Mouse (Mus musculus) intestine, embryonic 15.5 days (tissue): ENCODE measurements at regions not wholly inside any gene's neighbourhood (a gene's known extent, or its start where the extent isn't known, plus 50 kb on each side); places are given as distances from the start of the nearest gene placed in this dataset.

Experiments used
- ATAC-seq: fragments of 200-750 bp; cut with Nextera tagmentation; 2 replicates; pipeline ENCODE4 v1.8.0; 2017; ENCODE audit warnings: moderate TSS enrichment, moderate library complexity
- H3K27ac ChIP-seq: fragments of 300-500 bp; sonication (generic); 2 replicates; pipeline ENCODE4 v1.5.1; 2015; ENCODE audit warnings: mild to moderate bottlenecking, inconsistent platforms
- H3K27me3 ChIP-seq: fragments of 300-500 bp; sonication (generic); replicated peaks from 2 replicates; pipeline ENCODE4 v1.6.1; 2015; ENCODE audit warnings: inconsistent platforms
- H3K36me3 ChIP-seq: fragments of 300-500 bp; sonication (generic); 2 replicates; pipeline ENCODE4 v1.6.1; 2015; ENCODE audit warnings: inconsistent platforms
- H3K4me1 ChIP-seq: fragments of 300-500 bp; sonication (generic); replicated peaks from 2 replicates; pipeline ENCODE4 v1.6.1; 2015; ENCODE audit warnings: inconsistent platforms
- H3K4me2 ChIP-seq: fragments of 300-500 bp; sonication (generic); replicated peaks from 2 replicates; pipeline ENCODE4 v1.6.1; 2015; ENCODE audit warnings: mild to moderate bottlenecking, inconsistent platforms
- H3K4me3 ChIP-seq: fragments of 300-500 bp; sonication (generic); replicated peaks from 2 replicates; pipeline ENCODE4 v1.5.1; 2015; ENCODE audit warnings: inconsistent platforms
- H3K9ac ChIP-seq: fragments of 300-500 bp; sonication (generic); 2 replicates; pipeline ENCODE4 v1.6.1; 2015; ENCODE audit warnings: inconsistent platforms
- H3K9me3 ChIP-seq: fragments of 300-500 bp; sonication (generic); 2 replicates; pipeline ENCODE4 v1.6.1; 2016; ENCODE audit warnings: inconsistent platforms
- WGBS: fragments of 180-500 bp; shearing (Covaris S2); methylation state at CpG from one replicate; pipeline ENCODE4 v1.1.7; 2015; 5-methylcytosine and 5-hydroxymethylcytosine counted together

DNA sequence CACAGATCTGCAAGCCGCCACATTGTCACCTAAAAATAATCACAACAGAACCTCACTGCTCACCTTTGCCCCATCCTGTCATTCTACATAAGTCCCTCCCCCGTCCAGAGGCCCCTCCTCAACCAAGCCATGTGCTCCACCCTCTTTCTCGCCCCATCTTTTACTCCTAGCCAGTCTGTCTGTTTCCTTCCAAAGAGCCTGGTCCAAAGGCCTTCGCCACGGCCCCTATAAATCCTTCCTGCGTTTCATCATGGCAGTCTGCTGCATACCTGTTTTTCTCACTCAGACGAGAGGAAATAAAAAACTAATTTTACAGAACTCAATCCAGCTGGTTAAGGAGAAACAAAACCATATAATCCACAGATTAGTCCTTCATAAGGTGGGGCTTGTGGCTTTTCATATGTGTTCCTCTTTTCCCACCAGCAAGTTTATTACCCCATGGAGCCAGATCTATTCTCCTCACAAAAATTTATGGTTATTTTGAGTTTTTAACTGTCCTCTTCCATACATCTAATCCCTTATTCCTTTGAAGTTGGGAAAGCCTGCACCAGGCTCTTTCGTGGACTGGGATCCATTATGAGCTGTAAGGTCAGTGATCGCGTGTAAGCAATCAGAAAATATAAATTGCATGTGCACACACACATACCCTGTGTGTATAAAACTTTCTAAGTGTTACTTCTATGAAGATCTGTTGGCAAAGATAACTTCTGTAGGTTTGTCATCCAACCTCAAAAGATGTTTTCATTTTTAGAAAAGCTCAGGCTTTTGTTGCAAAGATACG, 236.9 kb upstream of the Rsrc1 start:
- 64% methylated on average over 11 of the region's 11 CpGs for WGBS

DNA sequence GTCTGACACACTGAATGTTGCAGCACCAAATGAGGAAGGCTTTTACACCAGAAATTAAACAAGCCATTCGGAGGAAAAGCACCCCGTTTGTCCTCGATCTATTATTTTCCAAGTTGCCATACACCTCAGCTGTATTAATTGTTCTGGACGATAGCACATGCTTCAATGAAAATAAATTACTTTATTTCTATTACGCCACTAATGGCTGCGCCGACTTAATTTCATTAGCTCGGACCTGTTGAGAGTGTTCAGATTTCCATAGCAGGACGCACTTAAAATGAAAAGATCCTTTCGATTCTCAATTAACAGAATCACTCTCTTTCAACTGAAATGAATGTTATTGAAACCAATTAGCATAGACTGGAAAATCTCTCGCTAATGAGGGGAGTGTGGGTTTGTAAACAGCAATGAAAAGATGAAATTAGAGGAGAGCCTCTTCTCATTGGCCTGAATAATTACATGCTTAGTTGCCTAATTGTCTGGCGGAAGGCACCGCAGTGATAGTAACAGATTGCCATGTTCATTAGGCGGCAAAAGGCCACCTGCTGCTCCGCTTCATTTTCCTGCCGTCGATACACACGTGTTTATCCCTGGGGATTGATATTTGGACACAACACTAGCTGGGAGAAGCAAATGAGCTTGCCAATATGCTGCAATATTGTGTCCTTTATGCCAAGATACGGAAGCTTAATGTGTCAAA, 234.7 kb upstream of the Rsrc1 start:
- H3K4me3 ChIP-seq = no peak overlapping the region
- H3K27me3 ChIP-seq = no peaks in the 10 kb centered on the region
- no peaks in the 10 kb centered on the region for H3K9me3 ChIP-seq
- no peak overlapping the region for H3K9ac ChIP-seq
- H3K4me1 ChIP-seq = no peaks in the 10 kb centered on the region
- no peak overlapping the region for H3K4me2 ChIP-seq
- ATAC-seq = no peak
- no peaks in the 10 kb centered on the region for H3K36me3 ChIP-seq
- no peak overlapping the region for H3K27ac ChIP-seq
- 85% methylated on average over 19 of the region's 19 CpGs for WGBS

More for the DNA sequence above, 236.9 kb upstream of the Rsrc1 start:
- Histone ChIP-seq H3K4me2 (no peak overlapping the region), H3K9me3 (no peaks in the 10 kb centered on the region), H3K36me3 (no peaks in the 10 kb centered on the region), H3K4me3 (no peak overlapping the region), H3K27me3 (no peaks in the 10 kb centered on the region), H3K4me1 (no peaks in the 10 kb centered on the region), H3K9ac (no peak overlapping the region), H3K27ac (no peak overlapping the region)
- ATAC-seq = no peak

DNA sequence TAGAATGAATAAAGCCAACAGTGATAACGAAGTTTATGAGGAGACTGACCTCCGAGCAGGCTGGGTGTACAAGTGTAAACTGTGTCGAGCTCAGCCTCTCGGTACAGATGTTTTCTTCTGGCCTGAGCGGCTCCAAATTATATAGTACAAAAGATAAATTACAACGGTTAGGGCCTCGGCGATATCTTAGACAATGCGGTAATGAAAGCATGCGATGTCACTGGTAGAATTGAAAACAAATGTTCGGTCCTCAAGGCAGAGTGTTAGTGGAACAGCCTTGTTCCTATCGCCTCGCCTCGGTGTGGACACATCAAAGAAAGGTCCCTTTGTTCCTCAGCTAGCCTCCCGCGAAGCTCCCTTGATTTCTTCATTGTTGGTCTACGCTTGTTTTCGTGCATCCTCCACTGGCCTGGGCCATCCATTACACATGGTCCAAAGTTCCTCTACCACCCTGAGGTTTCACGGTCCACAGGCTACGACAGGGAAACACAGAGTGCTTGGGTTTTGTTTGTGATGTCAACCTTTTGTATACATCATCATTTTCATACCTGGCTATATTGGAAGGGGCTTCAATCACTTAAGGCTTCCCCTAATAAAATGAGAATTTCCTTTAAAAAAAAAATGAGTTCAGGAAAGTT, 234.0 kb upstream of the Rsrc1 start:
- H3K27me3 ChIP-seq = no peaks in the 10 kb centered on the region
- no peak overlapping the region for H3K27ac ChIP-seq
- no peaks in the 10 kb centered on the region for H3K36me3 ChIP-seq
- 75% methylated on average over 20 of the region's 20 CpGs for WGBS
- no peak overlapping the region for H3K4me3 ChIP-seq
- H3K4me1 ChIP-seq = no peaks in the 10 kb centered on the region
- no peak overlapping the region for H3K9ac ChIP-seq
- H3K9me3 ChIP-seq = no peaks in the 10 kb centered on the region
- no peak overlapping the region for H3K4me2 ChIP-seq
- no peak for ATAC-seq

DNA sequence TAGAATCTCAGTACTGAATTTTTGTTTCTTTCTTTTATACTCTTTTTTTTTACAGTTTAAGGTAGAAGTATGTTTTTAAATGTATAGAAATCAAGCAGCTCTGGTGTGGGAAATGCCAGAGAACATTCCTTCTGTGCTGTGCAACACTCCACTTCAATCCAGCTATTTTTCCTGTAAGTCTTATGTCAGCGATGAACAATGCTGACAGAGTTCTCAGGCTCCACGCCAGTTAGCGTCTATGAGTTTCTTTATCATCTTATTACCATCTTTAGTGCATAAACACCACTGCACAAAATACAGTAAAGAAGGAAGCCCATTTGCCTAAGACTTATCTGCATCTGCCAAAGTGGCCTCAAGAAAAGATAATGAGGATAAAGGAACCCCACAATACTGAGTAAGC, 223.0 kb upstream of the Rsrc1 start:
- H3K27ac ChIP-seq = no peak overlapping the region
- H3K9ac ChIP-seq = no peak overlapping the region
- no peaks in the 10 kb centered on the region for H3K9me3 ChIP-seq
- H3K27me3 ChIP-seq = no peaks in the 10 kb centered on the region
- WGBS = 67% methylated on average over 3 of the region's 3 CpGs
- no peaks in the 10 kb centered on the region for H3K4me1 ChIP-seq
- no peaks in the 10 kb centered on the region for H3K36me3 ChIP-seq
- H3K4me3 ChIP-seq = no peak overlapping the region
- ATAC-seq = no peak
- no peak overlapping the region for H3K4me2 ChIP-seq

DNA sequence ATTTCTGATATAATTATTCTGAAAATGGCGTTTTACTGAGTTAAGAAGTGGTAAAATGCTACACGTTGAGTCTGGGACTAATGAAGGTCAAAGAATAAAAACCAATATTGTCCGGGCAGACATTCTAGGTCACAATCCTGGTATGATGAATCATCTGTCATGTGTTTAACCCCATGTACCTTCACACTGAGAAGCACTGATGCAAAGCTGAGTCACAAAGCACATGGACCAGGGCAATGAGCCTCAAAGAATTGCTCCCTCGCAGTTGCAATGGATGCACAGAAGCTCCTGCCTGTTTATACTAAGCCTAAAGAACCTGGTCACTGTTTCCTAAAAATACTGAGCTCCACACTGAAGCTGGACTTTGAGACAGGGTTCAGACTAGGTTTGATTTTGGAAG, 221.3 kb upstream of the Rsrc1 start:
- H3K4me2 ChIP-seq = no peak overlapping the region
- H3K27ac ChIP-seq = no peak overlapping the region
- no peak overlapping the region for H3K4me3 ChIP-seq
- no peaks in the 10 kb centered on the region for H3K36me3 ChIP-seq
- 84% methylated on average over 4 of the region's 4 CpGs for WGBS
- no peaks in the 10 kb centered on the region for H3K27me3 ChIP-seq
- H3K9me3 ChIP-seq = no peaks in the 10 kb centered on the region
- no peak for ATAC-seq
- H3K4me1 ChIP-seq = no peaks in the 10 kb centered on the region
- no peak overlapping the region for H3K9ac ChIP-seq

DNA sequence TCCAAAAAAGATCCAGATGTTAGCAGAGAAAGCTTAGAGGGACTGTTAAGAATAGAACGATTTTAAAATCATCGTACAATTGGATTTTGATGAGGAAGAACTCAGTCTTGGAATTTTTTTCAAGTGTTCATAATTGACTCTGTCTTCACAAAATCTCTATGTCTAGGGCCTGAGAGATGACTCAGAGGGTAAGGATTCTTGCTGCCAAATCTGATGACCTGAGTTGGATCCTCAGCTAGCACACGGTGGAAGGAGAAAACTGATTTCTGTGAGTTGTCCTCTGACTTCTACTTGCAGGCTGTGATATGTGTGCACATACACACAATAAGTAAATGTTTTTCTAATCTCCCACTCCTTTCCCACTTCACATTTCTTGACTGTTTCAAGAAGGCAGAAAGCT, 218.7 kb upstream of the Rsrc1 start:
- H3K4me3 ChIP-seq = no peak overlapping the region
- H3K9me3 ChIP-seq = no peaks in the 10 kb centered on the region
- H3K36me3 ChIP-seq = no peaks in the 10 kb centered on the region
- no peaks in the 10 kb centered on the region for H3K27me3 ChIP-seq
- no peak overlapping the region for H3K27ac ChIP-seq
- no peak for ATAC-seq
- WGBS = 76% methylated on average over 3 of the region's 3 CpGs
- no peaks in the 10 kb centered on the region for H3K4me1 ChIP-seq
- H3K9ac ChIP-seq = no peak overlapping the region
- H3K4me2 ChIP-seq = no peak overlapping the region

DNA sequence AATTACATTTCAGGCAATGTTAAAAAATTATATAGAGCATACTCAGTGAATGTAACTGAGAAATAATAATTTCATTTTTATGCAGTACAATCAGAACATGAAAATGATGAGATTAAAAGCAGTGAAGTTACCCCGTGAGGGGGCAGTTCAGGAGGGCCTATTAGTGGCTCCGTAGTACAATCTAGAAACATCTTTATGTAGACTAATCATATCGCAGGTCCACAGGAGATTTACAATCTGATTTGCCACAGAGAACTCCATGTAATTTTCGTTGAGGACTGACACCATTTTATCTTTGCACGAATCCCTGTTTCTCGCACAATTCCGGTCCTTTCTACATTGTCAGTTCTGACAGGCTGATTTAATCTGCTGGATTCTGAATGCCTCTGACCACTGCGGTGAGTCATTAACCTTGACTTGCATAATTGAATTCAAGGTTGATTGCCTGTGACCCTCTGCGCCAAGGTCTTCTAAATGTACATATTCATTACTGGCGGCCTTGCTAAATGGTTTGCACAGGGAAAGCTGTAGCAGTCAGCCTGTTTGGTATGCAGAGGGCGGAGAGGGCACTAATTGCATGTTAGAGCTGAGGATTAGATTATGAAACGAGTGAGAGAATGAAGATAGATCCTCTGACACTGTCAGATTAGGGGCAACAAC, 183.7 kb upstream of the Rsrc1 start:
- ATAC-seq = no peak
- Histone ChIP-seq H3K4me1 (no peaks in the 10 kb centered on the region), H3K9me3 (no peaks in the 10 kb centered on the region), H3K4me3 (no peak overlapping the region), H3K36me3 (no peaks in the 10 kb centered on the region), H3K27ac (no peak overlapping the region), H3K9ac (no peak overlapping the region), H3K27me3 (no peaks in the 10 kb centered on the region), H3K4me2 (no peak overlapping the region)
- 61% methylated on average over 12 of the region's 12 CpGs for WGBS

DNA sequence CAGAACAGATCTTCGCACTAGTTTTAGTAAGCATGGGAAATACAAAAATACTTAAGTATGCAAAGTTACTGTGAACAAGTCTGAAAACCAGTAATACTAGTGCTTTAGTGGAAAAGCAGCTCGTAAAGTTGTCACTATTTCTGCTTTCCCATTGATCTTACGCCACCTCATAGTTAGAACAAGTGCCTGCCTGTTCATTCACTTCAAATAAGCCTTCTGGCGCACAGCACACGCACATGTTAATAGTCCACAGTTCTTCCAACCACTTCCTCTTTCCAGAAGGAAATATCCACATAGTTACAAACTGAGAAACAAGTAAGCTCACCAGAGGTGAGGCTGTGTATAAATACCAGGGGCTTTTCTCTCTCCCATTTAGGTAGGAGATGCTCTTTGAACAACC, 182.9 kb upstream of the Rsrc1 start:
- Histone ChIP-seq H3K4me3 (no peak overlapping the region), H3K4me2 (no peak overlapping the region), H3K27me3 (no peaks in the 10 kb centered on the region), H3K4me1 (no peaks in the 10 kb centered on the region), H3K27ac (no peak overlapping the region), H3K36me3 (no peaks in the 10 kb centered on the region), H3K9ac (no peak overlapping the region), H3K9me3 (no peaks in the 10 kb centered on the region)
- 74% methylated on average over 5 of the region's 5 CpGs for WGBS
- no peak for ATAC-seq

DNA sequence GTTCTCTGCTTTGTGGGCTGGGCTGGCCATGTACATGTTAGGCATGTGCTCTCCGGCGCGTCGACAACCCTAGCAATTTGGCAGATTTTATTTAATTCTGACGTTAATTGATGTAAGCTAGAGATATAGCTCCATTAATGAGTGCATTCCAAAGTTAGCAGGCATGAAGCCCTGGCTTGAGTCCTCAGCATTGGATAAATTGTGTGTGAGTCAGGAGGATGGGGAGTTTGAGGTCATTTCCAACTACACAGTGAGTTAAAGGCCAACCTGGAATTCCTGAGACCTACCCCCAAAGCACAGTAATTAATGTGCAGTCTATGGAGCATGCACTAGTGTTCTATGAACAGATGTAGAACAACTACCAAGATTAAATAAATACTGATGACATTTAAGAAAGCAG, 178.7 kb upstream of the Rsrc1 start:
- Histone ChIP-seq H3K4me3 (no peak overlapping the region), H3K4me1 (no peaks in the 10 kb centered on the region), H3K9me3 (no peaks in the 10 kb centered on the region), H3K36me3 (no peaks in the 10 kb centered on the region), H3K27me3 (no peaks in the 10 kb centered on the region), H3K27ac (no peak overlapping the region), H3K4me2 (no peak overlapping the region), H3K9ac (no peak overlapping the region)
- no peak for ATAC-seq
- 86% methylated on average over 5 of the region's 5 CpGs for WGBS

DNA sequence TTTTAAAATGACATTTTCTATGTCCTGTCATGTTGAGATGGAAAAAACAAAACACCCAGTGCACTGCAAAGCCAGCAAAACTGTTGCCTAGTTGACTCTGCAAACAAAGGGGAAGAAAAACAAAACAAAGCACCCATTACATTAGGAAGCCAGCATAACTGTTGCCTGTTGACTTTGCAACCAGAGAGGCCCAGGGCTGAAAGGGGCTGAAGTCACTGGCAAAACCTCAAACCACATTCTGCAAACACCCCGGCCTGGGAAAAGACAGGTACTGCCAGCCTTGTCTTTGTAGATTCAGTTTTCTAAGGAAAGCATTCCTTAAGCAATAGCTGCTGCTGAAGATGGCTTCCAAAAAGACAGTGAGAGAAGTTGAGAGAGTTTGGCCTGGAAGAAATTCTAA, 175.0 kb upstream of the Rsrc1 start:
- Histone ChIP-seq H3K36me3 (no peaks in the 10 kb centered on the region), H3K9me3 (no peaks in the 10 kb centered on the region), H3K4me3 (no peak overlapping the region), H3K9ac (no peak overlapping the region), H3K4me1 (no peaks in the 10 kb centered on the region), H3K4me2 (no peak overlapping the region), H3K27me3 (no peaks in the 10 kb centered on the region), H3K27ac (no peak overlapping the region)
- 47% methylated on average over 1 of the region's 1 CpGs for WGBS
- ATAC-seq = no peak

DNA sequence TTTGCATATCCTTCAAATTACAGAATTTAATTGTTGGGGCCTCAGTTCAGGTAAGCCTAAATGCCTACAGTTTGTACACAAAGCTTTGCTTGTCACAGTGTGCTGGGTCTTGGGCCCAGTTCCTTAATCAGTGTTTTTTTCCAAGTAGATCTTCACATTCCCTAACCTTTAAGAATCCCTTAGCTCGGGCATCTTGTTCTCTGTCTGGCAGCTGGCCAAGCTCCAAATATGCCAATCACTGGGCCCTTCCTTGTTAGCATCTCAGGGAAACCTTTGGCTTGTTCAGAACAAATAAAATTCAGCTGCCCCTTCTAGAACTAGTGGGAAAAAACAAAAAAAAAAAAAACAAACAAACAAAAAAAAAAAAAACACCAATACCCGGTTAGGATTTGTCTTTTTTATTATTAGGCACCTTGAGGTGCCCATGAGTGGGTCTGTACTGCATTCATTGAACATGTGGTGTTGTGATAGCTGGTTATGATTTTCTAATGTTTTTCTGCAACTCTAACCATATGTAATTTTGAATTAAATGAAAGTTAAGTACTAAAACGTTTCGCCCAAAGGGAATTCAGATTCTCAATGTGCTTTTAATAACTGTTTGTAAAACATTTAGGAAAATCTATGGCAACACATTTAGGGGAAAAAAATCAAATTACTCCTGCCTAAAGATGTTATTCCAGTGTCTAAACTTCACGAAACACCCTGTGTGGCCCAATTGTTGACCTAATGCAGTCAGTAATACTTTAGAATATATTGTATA, 168.3 kb upstream of the Rsrc1 start:
- Histone ChIP-seq H3K4me1 (no peaks in the 10 kb centered on the region), H3K4me2 (no peak overlapping the region), H3K9ac (no peak overlapping the region), H3K4me3 (no peak overlapping the region), H3K9me3 (no peaks in the 10 kb centered on the region), H3K27me3 (no peaks in the 10 kb centered on the region), H3K36me3 (no peaks in the 10 kb centered on the region), H3K27ac (no peak overlapping the region)
- WGBS = 71% methylated on average over 5 of the region's 5 CpGs
- ATAC-seq = no peak

DNA sequence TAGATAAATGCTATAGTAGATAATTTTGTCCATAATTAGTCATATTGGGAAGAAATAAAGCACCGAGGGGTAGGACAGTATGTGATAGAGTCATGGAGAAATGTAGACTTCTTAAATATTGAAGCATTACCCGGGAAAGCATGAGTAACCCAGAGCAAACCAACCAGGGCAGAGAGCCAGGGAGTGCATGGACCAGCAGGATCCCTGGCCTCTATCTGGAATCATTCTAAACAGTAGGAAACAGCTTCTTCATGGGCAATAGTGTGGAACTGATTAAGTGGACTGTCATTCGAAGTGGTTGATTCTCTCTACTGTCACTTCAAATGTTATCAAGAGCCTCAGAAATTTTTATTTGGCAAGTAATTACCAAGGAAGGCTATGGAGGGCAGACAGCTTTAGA, 155.4 kb upstream of the Rsrc1 start:
- Histone ChIP-seq H3K4me1 (no peaks in the 10 kb centered on the region), H3K36me3 (no peaks in the 10 kb centered on the region), H3K27ac (no peak overlapping the region), H3K9me3 (no peaks in the 10 kb centered on the region), H3K4me3 (no peak overlapping the region), H3K4me2 (no peak overlapping the region), H3K9ac (no peak overlapping the region), H3K27me3 (no peaks in the 10 kb centered on the region)
- ATAC-seq = no peak
- WGBS = 89% methylated on average over 3 of the region's 3 CpGs
